Mouse (Mus musculus) erythroblast, adult 5-6 weeks (primary cell): Measurements from ENCODE around the gene Cldn6. TPM values are rescaled to one million over a fixed set of nuclear protein-coding genes. Genes with fewer than 3 reads are reported as not detected.
A peak's percentile ranks its signal among the peaks of the same experiment; 100 is the strongest.

ENCODE experiments used
- ATAC-seq: replicated peaks from 2 replicates; pipeline ENCODE4 v1.8.0; 2016; ENCODE audit warnings: moderate number of reproducible peaks, mild to moderate bottlenecking, moderate TSS enrichment, inconsistent platforms; ENCODE audit not compliant: poor library complexity, low FRiP score, severe bottlenecking
- total RNA-seq, 2 experiments: library from RNA; stranded (forward) in 1 of 2; stranded (reverse) in 1 of 2; fragments of 150-400 nt in 1 of 2; fragments of 200-764, 138-1000 nt in 1 of 2; gene quantifications; 2 replicates each; pipeline versions ENCODE4 v1.2.3 to v1.2.4; 2015 to 2017; ENCODE audit warnings: low replicate concordance in 2 of 2

The Cldn6 gene
- total RNA-seq (2015; ENCODE audit: low replicate concordance) (not detected in 2 replicates), total RNA-seq (2017; ENCODE audit: low replicate concordance) (not detected in 2 replicates)

DNA sequence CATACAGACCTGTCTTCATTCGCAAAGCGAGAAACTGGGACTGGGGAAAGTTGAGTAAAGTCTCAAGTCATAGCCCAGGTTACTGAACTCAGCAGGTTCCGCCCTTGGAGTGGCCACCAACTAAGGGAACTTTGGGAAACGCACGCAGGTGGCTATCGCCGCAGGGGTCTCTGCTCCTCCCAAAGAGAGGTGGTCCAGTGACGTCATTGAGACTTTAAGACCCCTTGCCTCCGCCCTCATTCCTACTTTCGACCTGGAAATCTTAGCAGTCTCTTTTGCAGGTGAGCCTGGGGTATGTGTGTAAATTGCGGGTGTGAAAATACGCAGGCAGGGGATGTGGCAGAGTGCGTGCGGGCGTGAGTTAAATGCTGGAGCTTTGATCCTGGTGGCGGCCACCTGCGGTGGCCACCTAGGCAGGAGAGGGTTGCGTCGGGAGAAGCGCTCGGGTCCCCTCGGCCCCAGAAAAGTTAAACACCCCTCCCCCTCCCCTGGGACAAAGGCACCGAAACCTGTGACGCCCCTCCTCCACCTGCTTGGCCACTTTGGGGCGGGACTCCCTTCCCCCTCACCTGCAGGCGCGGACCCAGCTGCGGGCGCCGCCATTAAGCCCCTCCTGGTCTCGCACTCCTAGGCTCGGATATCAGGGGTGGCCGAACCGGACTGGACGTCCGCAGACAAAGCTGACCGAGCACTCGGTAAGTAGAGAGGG is at the start of gene Cldn6:
TSS of gene Cldn6 (plus strand) at position 123 of the 709 bp plus-strand sequence.
- no peak for ATAC-seq

- peak; percentile 87 for ATAC-seq
Observed at GRCm38 (mm10) chr17:23630195-23631020, 48.6 kb upstream of the Cldn6 start.

- no peak for ATAC-seq
Observed at GRCm38 (mm10) chr17:23631241-23631640, 47.8 kb upstream of the Cldn6 start.

DNA sequence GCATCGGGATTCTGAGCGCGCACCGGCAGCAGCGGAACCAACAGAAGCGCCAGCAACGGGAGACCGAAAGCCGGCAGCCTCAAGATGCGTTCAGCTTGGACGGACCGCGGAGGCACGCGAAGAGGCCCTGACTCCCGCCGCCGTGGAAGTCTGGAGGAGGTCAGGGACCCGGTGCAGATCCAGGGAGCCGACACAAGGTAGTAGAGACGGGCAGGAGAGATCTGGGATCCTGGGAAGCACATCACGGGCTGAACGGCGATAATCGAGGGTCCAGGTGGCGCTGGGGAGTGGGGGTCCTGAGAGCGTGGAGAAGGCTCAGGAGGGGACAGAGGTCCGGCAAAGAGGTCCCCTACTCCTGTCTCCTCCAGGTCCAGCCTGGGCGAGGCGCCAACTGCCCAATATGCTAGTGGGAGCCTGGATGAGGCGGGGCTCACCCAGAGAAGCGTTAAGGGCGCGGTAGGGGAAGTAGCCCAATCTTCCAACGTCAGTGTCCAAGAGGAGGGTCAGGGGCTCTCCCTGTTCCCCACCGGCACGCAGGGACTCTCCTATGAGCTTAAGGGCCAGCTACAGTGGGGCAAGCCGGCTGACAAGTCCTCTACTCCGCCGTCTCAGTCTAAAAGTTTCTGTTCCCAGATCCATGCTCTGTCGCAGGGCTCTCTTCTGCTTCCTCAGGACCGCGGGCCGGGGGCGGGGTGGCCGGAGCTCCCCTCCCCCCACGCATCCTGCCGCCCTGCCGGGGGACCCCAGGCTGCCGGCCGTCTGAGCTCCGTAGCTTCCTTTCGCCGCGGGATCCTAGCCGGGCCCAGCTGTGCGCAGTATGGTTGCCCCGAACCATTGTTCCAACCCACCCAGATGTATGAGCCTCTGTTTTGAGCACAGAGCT is 34.2 kb upstream of the Cldn6 start, which contains the start of gene Mmp25:
TSS of gene Mmp25 (minus strand) at position 665 of the 883 bp plus-strand sequence.
- ATAC-seq = no peak

GRCm38 (mm10) chr17:23645894-23646293 is 33.2 kb upstream of the Cldn6 start:
- no peak for ATAC-seq

DNA sequence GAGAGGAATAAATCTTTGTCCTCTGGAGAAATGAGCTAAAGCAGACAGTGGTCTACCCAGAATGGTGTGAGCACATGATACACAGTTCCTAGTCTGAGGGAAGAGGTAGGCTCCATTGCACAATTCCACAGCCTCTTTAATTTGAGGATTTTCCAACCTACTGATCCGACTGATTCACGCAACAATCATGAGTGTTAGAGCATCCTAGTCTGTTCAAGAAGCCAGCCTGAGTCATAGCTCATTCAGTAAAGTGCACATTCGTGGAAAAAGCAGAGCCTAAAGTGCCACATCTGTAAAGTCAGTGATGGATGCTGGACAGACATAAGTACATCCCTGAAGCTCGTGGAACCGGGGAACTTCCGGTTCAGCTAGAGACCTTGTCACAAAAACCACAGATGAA is 27.7 kb upstream of the Cldn6 start:
- ATAC-seq = no peak

DNA sequence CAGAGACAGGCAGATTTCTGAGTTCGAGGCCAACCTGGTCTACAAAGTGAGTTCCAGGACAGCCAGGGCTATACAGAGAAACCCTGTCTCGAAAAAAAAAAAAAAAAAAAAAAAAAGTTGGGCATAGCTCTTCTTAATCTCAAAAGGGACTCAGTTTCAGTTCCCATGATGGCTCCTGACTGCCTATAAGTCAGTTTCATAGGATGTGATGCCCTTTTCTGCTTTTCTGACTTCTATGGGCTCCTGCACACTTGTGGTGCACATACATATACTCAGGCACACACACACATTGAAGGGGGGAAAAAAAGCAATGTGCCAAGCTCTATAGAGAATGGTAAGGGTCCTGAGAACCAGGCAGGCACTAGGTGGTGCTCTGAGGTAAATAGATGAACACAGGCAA is 25.7 kb upstream of the Cldn6 start:
- no peak for ATAC-seq

GRCm38 (mm10) chr17:23654001-23654400 is 25.0 kb upstream of the Cldn6 start:
- ATAC-seq = no peak

DNA sequence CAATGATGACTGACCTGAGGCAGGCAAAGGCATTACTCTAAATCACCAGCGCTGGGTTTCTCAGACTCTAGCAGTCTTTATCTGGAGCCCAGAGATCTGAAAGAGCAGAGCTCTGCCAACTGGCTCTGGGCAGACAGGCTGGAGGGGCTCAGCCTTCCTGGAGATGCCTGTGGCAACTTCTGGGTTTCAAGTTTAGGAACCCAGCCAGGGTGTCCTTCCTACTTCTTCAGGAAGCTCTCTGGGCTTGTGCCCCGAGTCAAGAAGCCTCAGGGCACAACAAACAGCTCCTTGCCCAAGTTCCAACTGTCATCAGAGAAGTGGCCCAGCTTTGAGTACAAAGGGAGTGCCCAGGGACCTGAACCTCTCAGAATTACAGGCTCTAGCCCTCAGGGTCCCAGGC is 24.6 kb upstream of the Cldn6 start:
- no peak for ATAC-seq

DNA sequence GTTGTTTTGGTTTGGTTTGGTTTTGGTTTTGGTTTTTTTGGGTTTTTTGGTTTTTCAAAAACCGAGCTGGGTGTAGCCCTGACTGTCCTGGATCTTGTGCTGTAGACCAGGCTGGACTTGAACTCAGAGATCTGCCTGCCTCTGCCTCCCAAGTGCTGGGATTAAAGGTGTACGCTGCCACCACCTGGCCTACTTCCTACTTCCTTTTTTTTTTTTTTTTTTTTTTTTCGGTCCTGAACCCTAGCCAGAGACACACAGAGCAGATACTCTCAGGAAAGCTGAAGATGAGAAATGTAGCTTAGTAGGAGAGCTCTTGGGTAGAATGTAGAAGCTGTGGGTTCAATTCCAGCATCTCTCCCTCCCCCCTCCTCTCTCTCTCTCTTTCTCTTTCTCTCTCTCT is 20.6 kb upstream of the Cldn6 start:
- no peak for ATAC-seq

GRCm38 (mm10) chr17:23660117-23660875 is 18.8 kb upstream of the Cldn6 start, which contains the start of gene Bicdl2:
Gene Bicdl2 (plus strand): TSS chr17:23660506.
- ATAC-seq = peak; percentile 22; the same call in 1 of the 2 replicates

GRCm38 (mm10) chr17:23660876-23661200 is 18.2 kb upstream of the Cldn6 start:
- ATAC-seq = no peak

DNA sequence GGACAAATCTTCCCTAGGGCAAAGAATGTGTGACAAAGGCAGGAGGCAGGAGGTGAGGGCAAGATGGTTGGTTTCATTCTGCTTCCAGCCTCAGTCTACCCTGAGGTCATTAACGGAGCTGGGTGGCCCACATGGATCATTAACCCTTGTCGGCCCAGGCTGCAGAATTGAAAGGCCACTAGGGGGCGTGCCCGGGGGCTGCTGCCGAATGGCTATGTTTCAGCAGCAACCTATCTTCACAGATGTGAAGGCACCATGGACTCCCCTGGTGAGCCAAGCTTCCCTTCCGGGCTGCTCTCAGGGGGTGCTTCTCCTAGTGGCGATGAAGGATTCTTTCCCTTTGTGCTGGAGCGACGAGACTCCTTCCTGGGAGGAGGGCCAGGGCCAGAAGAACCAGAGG is 17.5 kb upstream of the Cldn6 start:
- ATAC-seq = no peak

DNA sequence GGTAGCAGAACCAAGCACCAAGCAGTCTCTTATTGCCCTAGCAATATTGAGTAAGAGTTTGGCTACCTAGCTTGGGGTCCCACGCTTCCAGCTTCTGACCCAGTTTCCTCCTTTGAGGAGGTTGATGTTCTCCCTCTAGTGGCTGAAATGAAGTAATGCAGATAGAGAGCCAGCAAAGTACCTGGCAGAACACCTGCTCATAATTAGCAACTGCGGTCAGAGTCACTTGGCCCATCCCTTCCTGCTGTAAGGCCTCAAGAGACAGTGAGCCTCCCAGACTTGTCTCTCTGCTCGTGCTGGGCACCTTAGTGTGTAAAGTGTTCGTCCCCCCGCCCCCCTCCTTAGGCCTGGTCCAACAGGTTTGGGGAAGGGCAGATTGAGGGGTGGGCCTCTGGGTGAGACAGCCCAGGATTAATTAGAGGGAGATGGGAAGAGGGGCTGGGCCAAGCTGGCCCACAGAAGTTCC is 14.5 kb upstream of the Cldn6 start:
- ATAC-seq = peak; percentile 60; the same call in 1 of the 2 replicates

DNA sequence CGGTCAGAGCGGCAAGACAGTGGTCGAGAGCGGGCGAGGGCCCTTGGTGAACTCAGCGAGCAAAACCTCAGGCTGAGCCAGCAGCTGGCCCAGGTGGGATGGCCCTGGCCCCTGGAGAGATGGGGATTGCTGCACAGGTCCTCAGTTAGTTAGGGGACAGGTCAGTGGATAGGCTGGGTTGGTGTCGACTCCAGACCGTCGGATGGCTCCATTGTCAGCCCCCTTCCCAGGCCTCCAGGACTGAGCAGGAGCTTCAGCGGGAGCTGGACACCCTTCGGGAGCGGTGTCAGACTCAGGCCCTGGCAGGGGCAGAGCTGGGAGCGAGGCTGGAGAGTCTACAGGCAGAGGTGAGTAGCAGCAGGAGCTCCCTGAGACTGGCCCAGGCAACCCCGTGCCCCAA is 13.5 kb upstream of the Cldn6 start:
- ATAC-seq = no peak

DNA sequence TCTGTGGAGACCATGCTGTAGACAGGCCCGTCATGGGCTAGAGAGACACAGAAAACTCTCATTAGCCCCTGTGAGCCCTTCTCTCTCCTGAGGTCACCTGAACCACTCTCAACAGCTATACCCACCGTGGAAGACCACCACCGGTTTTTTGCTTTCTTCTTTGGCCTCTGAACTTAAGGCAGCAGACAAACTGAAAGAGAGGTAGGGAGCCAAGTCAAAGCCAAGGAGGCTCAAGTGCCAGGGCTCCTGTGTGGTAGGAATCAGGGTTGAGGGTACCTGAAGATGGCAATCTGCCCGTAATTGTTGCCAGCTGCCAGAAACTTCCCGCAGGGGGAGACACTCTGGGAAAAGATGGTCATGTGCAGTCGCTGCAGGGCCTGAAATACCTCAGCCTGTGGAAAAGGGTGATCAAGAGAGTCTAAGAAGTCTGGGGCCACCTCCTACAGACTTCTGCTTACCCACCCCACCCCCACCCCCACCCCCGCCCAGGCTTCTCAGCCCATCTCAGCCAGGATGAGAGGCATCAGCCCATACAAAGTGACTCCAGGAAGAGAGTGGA is 8.5 kb upstream of the Cldn6 start:
- ATAC-seq = no peak

- ATAC-seq = no peak
Observed at GRCm38 (mm10) chr17:23671519-23671918, 7.5 kb upstream of the Cldn6 start.

GRCm38 (mm10) chr17:23672761-23673160 is 6.3 kb upstream of the Cldn6 start:
- ATAC-seq = no peak
